Mouse (Mus musculus): ENCODE data around the gene Tollip. TPM values are rescaled to one million over a fixed set of nuclear protein-coding genes. Genes with fewer than 3 reads are reported as not detected.

The Tollip gene
- 49.4 and 55.5 TPM in 2 replicates for total RNA-seq (2014; fragmentation: Nextera tagmentation)
- total RNA-seq (2017), result 51.9 and 52.6 TPM in 2 replicates
- 53.6 and 62.7 TPM in 2 replicates for polyA plus RNA-seq (2012)

GRCm38 (mm10) chr7:141918407-141918806 is at the start of gene Tollip:
Tollip (minus strand) TSS chr7:141918507.
- Histone ChIP-seq H3K4me3 (ENCODE audit: low read depth, low read length) (no peak within 1 kb of the TSS), H3K27me3 (ENCODE audit: insufficient read depth, low read length) (peaks cover 17% of the 10 kb centered on the region), H3K36me3 (replicated peaks) (no peaks in the 10 kb centered on the region), H3K9me3 (replicated peaks) (no peaks in the 10 kb centered on the region), H3K4me1 (ENCODE audit: insufficient read depth, low read depth, low read length) (no peaks in the 10 kb centered on the region)
- ATAC-seq (ENCODE audit: extremely low read depth, insufficient number of reproducible peaks, low FRiP score, poor library complexity, severe bottlenecking) (no peak), DNase-seq (ENCODE audit: low spot score) (no peak)
- no peak for TF ChIP-seq TAL1 (conservative IDR thresholded peaks at IDR 0.05; ENCODE audit: low read depth, low read length)
- no peak for TF ChIP-seq GATA1 (IDR thresholded peaks at IDR 0.05; ENCODE audit: borderline replicate concordance, low read length)
- no peak for TF ChIP-seq POLR2AphosphoS5 (IDR thresholded peaks at IDR 0.05; ENCODE audit: insufficient replicate concordance, low read depth, low read length)
- TF ChIP-seq GATA2 (IDR thresholded peaks at IDR 0.05; ENCODE audit: borderline replicate concordance, low read depth, low read length), result no peak
- no peak for TF ChIP-seq CTCF (IDR thresholded peaks at IDR 0.05; ENCODE audit: low read depth, low read length)

DNA sequence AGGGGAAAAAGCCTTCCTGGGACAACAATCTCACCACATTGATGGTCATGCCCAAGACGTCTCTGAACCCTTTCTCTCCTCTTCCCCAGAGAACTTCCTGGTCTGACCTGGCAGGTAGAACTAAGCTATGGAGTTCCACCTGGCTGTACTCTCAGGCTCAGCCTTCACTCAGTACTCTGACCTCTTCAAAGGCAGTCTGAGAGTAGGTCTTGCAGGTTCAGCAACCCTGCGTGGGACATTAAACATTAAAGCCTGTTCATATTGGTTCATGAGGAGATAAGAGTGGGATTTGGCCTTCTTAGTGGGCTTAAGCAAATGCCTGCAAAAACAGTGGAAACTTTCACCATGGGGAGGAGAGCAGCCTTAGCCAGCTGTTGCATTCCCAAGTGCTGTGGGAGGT is 48.0 kb upstream of the Tollip start:
- peaks cover 3% of the 10 kb centered on the region for H3K27me3 ChIP-seq (ENCODE audit: insufficient read depth, low read length)
- DNase-seq (ENCODE audit: low spot score) (no peak), ATAC-seq (ENCODE audit: extremely low read depth, insufficient number of reproducible peaks, low FRiP score, poor library complexity, severe bottlenecking) (no peak)
- no peak overlapping the region for H3K4me3 ChIP-seq (ENCODE audit: low read depth, low read length)
- no peaks in the 10 kb centered on the region for H3K9me3 ChIP-seq (replicated peaks)
- no peaks in the 10 kb centered on the region for H3K36me3 ChIP-seq (replicated peaks)
- H3K4me1 ChIP-seq (ENCODE audit: insufficient read depth, low read depth, low read length), result no peaks in the 10 kb centered on the region
- no peak for TF ChIP-seq CTCF (IDR thresholded peaks at IDR 0.05; ENCODE audit: low read depth, low read length)
- no peak for TF ChIP-seq TAL1 (conservative IDR thresholded peaks at IDR 0.05; ENCODE audit: low read depth, low read length)
- no peak for TF ChIP-seq POLR2AphosphoS5 (IDR thresholded peaks at IDR 0.05; ENCODE audit: insufficient replicate concordance, low read depth, low read length)
- TF ChIP-seq GATA1 (IDR thresholded peaks at IDR 0.05; ENCODE audit: borderline replicate concordance, low read length), result no peak
- TF ChIP-seq GATA2 (IDR thresholded peaks at IDR 0.05; ENCODE audit: borderline replicate concordance, low read depth, low read length), result no peak

- peaks cover 3% of the 10 kb centered on the region for H3K27me3 ChIP-seq (ENCODE audit: insufficient read depth, low read length)
- ATAC-seq (ENCODE audit: extremely low read depth, insufficient number of reproducible peaks, low FRiP score, poor library complexity, severe bottlenecking), result no peak
- no peaks in the 10 kb centered on the region for H3K36me3 ChIP-seq (replicated peaks)
- no peaks in the 10 kb centered on the region for H3K4me1 ChIP-seq (ENCODE audit: insufficient read depth, low read depth, low read length)
- TF ChIP-seq GATA1 (IDR thresholded peaks at IDR 0.05; ENCODE audit: borderline replicate concordance, low read length) (no peak), POLR2AphosphoS5 (IDR thresholded peaks at IDR 0.05; ENCODE audit: insufficient replicate concordance, low read depth, low read length) (no peak), CTCF (IDR thresholded peaks at IDR 0.05; ENCODE audit: low read depth, low read length) (no peak), GATA2 (IDR thresholded peaks at IDR 0.05; ENCODE audit: borderline replicate concordance, low read depth, low read length) (no peak), TAL1 (conservative IDR thresholded peaks at IDR 0.05; ENCODE audit: low read depth, low read length) (no peak)
- H3K4me3 ChIP-seq (ENCODE audit: low read depth, low read length), result no peak overlapping the region
- DNase-seq (ENCODE audit: low spot score), result no peak
- no peaks in the 10 kb centered on the region for H3K9me3 ChIP-seq (replicated peaks)
Measured at GRCm38 (mm10) chr7:141962521-141962920, 44.2 kb upstream of the Tollip start.

DNA sequence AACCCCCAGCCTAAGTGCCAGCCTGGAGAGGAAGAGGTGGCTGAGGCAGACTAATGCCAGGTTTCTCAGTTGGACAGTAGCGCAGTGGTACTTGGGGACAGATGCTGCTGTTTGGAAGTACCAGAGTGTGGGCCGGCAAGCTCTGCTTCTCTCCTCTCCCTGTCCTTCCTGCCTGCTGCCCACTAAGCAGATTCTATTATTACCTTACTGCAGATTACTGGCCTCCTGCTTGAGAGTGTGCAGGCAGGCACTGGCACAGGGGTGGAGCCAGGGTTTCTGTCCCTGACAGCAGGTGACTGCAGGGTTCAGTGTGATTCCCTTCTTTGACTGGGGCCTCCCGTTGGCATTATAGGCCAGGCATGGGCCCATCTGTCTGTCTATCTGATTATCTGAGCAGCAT is 43.2 kb upstream of the Tollip start:
- DNase-seq (ENCODE audit: low spot score), result no peak
- no peaks in the 10 kb centered on the region for H3K9me3 ChIP-seq (replicated peaks)
- peaks cover 3% of the 10 kb centered on the region for H3K27me3 ChIP-seq (ENCODE audit: insufficient read depth, low read length)
- no peak for ATAC-seq (ENCODE audit: extremely low read depth, insufficient number of reproducible peaks, low FRiP score, poor library complexity, severe bottlenecking)
- TF ChIP-seq GATA1 (IDR thresholded peaks at IDR 0.05; ENCODE audit: borderline replicate concordance, low read length) (no peak), POLR2AphosphoS5 (IDR thresholded peaks at IDR 0.05; ENCODE audit: insufficient replicate concordance, low read depth, low read length) (no peak), CTCF (IDR thresholded peaks at IDR 0.05; ENCODE audit: low read depth, low read length) (no peak), GATA2 (IDR thresholded peaks at IDR 0.05; ENCODE audit: borderline replicate concordance, low read depth, low read length) (no peak), TAL1 (conservative IDR thresholded peaks at IDR 0.05; ENCODE audit: low read depth, low read length) (no peak)
- H3K4me1 ChIP-seq (ENCODE audit: insufficient read depth, low read depth, low read length), result no peaks in the 10 kb centered on the region
- H3K36me3 ChIP-seq (replicated peaks), result no peaks in the 10 kb centered on the region
- H3K4me3 ChIP-seq (ENCODE audit: low read depth, low read length), result no peak overlapping the region

DNA sequence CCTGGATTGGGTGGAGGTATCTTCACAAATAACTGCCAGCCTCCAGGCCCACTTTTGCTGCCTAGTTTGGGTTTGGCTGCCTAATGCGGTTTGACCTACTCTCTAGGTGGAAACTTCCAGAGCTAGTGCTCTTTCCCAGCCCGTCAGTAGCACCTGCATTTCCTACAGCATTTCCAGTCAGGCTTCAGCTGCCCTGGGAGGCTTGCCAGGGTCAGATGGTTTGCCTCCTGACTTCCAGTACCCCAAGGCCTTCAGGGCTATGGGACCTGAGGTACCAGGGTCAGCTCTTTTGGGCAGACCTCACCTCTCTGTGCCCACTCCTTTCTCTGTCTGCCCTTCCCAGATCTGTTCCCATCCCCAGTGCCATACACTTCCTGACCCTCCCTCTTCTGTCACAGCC is 42.6 kb upstream of the Tollip start:
- H3K4me3 ChIP-seq (ENCODE audit: low read depth, low read length), result no peak overlapping the region
- no peak for TF ChIP-seq POLR2AphosphoS5 (IDR thresholded peaks at IDR 0.05; ENCODE audit: insufficient replicate concordance, low read depth, low read length)
- no peak for TF ChIP-seq GATA2 (IDR thresholded peaks at IDR 0.05; ENCODE audit: borderline replicate concordance, low read depth, low read length)
- TF ChIP-seq TAL1 (conservative IDR thresholded peaks at IDR 0.05; ENCODE audit: low read depth, low read length), result no peak
- no peak for TF ChIP-seq GATA1 (IDR thresholded peaks at IDR 0.05; ENCODE audit: borderline replicate concordance, low read length)
- TF ChIP-seq CTCF (IDR thresholded peaks at IDR 0.05; ENCODE audit: low read depth, low read length), result no peak
- DNase-seq (ENCODE audit: low spot score), result no peak
- H3K27me3 ChIP-seq (ENCODE audit: insufficient read depth, low read length), result peaks cover 6% of the 10 kb centered on the region
- H3K4me1 ChIP-seq (ENCODE audit: insufficient read depth, low read depth, low read length), result no peaks in the 10 kb centered on the region
- no peaks in the 10 kb centered on the region for H3K9me3 ChIP-seq (replicated peaks)
- no peak for ATAC-seq (ENCODE audit: extremely low read depth, insufficient number of reproducible peaks, low FRiP score, poor library complexity, severe bottlenecking)
- no peaks in the 10 kb centered on the region for H3K36me3 ChIP-seq (replicated peaks)

- H3K36me3 ChIP-seq (replicated peaks), result no peaks in the 10 kb centered on the region
- ATAC-seq (ENCODE audit: extremely low read depth, insufficient number of reproducible peaks, low FRiP score, poor library complexity, severe bottlenecking), result no peak
- H3K4me1 ChIP-seq (ENCODE audit: insufficient read depth, low read depth, low read length), result no peaks in the 10 kb centered on the region
- no peak overlapping the region for H3K4me3 ChIP-seq (ENCODE audit: low read depth, low read length)
- H3K9me3 ChIP-seq (replicated peaks), result no peaks in the 10 kb centered on the region
- DNase-seq (ENCODE audit: low spot score), result peak; percentile 32
- TF ChIP-seq POLR2AphosphoS5 (IDR thresholded peaks at IDR 0.05; ENCODE audit: insufficient replicate concordance, low read depth, low read length), result no peak
- no peak for TF ChIP-seq GATA1 (IDR thresholded peaks at IDR 0.05; ENCODE audit: borderline replicate concordance, low read length)
- TF ChIP-seq CTCF (IDR thresholded peaks at IDR 0.05; ENCODE audit: low read depth, low read length), result no peak
- TF ChIP-seq TAL1 (conservative IDR thresholded peaks at IDR 0.05; ENCODE audit: low read depth, low read length), result no peak
- TF ChIP-seq GATA2 (IDR thresholded peaks at IDR 0.05; ENCODE audit: borderline replicate concordance, low read depth, low read length), result no peak
- peaks cover 8% of the 10 kb centered on the region; the same call in 1 of the 2 replicates for H3K27me3 ChIP-seq (ENCODE audit: insufficient read depth, low read length)
Measured at GRCm38 (mm10) chr7:141959133-141959532, 40.8 kb upstream of the Tollip start.
